Mouse (Mus musculus) lung, postnatal 0 days (tissue): ENCODE results near the gene Cdkl4. TPM values are rescaled to one million over a fixed set of nuclear protein-coding genes. Genes with fewer than 3 reads are reported as not detected.

Experiments
- ATAC-seq: fragments of 200-750 bp; cut with Nextera tagmentation; 2 replicates; pipeline ENCODE4 v1.8.0; 2017; ENCODE audit warnings: moderate library complexity
- DNase-seq: peaks from one replicate; pipeline ENCODE4 v3.0.0-alpha.2; 2016; ENCODE audit warnings: low spot score
- H3K27ac ChIP-seq: fragments of 300-500 bp; sonication (generic); 2 replicates; pipeline ENCODE4 v1.5.1; 2014; ENCODE audit warnings: antibody characterized with exemption, mild to moderate bottlenecking, low read length, mixed read lengths
- H3K27me3 ChIP-seq: fragments of 300-500 bp; sonication (generic); replicated peaks from 2 replicates; pipeline ENCODE4 v1.6.1; 2014; ENCODE audit warnings: low read length, mixed read lengths; ENCODE audit not compliant: insufficient read depth
- H3K36me3 ChIP-seq: fragments of 300-500 bp; sonication (generic); 2 replicates; pipeline ENCODE4 v1.6.1; 2014; ENCODE audit warnings: low read length, mixed read lengths; ENCODE audit not compliant: insufficient read depth
- H3K4me1 ChIP-seq: fragments of 300-500 bp; sonication (generic); 2 replicates; pipeline ENCODE4 v1.6.1; 2014; ENCODE audit warnings: antibody characterized with exemption, low read depth, low read length, mixed read lengths; ENCODE audit not compliant: insufficient read depth
- H3K4me2 ChIP-seq: fragments of 300-500 bp; sonication (generic); replicated peaks from 2 replicates; pipeline ENCODE4 v1.6.1; 2014; ENCODE audit warnings: low read depth, mild to moderate bottlenecking, low read length, moderate library complexity, mixed read lengths
- H3K4me3 ChIP-seq: fragments of 300-500 bp; sonication (generic); 2 replicates; pipeline ENCODE4 v1.5.1; 2014; ENCODE audit warnings: low read depth, low read length
- H3K9ac ChIP-seq: fragments of 300-500 bp; sonication (generic); replicated peaks from 2 replicates; pipeline ENCODE4 v1.6.1; 2014; ENCODE audit warnings: low read depth, mild to moderate bottlenecking
- H3K9me3 ChIP-seq: fragments of 300-500 bp; sonication (generic); 2 replicates; pipeline ENCODE4 v1.6.1; 2016; ENCODE audit warnings: low read length, mixed read lengths
- CTCF ChIP-seq: IDR thresholded peaks from 2 replicates; pipeline ENCODE4 v1.5.1; 2016; ENCODE audit warnings: antibody characterized with exemption, mild to moderate bottlenecking
- EP300 ChIP-seq: IDR thresholded peaks from 2 replicates; pipeline ENCODE4 v1.6.1; 2016; ENCODE audit warnings: antibody characterized with exemption, mild to moderate bottlenecking, control low read depth
- WGBS: fragments of 180-500 bp; shearing (Covaris S2); extraction: QIAGEN DNeasy Blood & Tissue Kit; methylation state at CpG from one replicate; pipeline ENCODE4 v1.1.7; 2014; 5-methylcytosine and 5-hydroxymethylcytosine counted together
- polyA plus RNA-seq: library from polyadenylated mRNA; unstranded; fragments of >200 nt; fragmentation: Nextera tagmentation; extraction: Ambion mirVana; gene quantifications from 2 replicates; pipeline ENCODE4 v1.2.1, GENCODE M21; 2015

The Cdkl4 gene
- polyA plus RNA-seq, 1 experiment from 2014 or later, result 3.4 TPM

GRCm38 (mm10) chr17:80480855-80481224 lies 96.8 kb downstream of the Cdkl4 start:
- Histone ChIP-seq H3K27me3 (no peaks in the 10 kb centered on the region), H3K4me1 (peaks cover 9% of the 10 kb centered on the region; the same call in 1 of the 2 replicates), H3K36me3 (no peaks in the 10 kb centered on the region), H3K27ac (peak overlapping the region; percentile 95; the same call in 1 of the 2 replicates), H3K4me3 (peak overlapping the region; percentile 94), H3K9me3 (no peaks in the 10 kb centered on the region), H3K9ac (no peak overlapping the region), H3K4me2 (peak overlapping the region; percentile 85)
- no peak for TF ChIP-seq CTCF
- no peak for TF ChIP-seq EP300
- ATAC-seq (no peak), DNase-seq (no peak)
- 29% methylated on average over 7 of the region's 7 CpGs for WGBS

- Histone ChIP-seq H3K4me3 (peak within 1 kb of the TSS; percentile 94), H3K9ac (peak within 1 kb of the TSS; percentile 83), H3K4me1 (peaks cover 9% of the 10 kb centered on the region; the same call in 1 of the 2 replicates), H3K9me3 (no peaks in the 10 kb centered on the region), H3K4me2 (peak within 1 kb of the TSS; percentile 85), H3K36me3 (no peaks in the 10 kb centered on the region), H3K27ac (peak within 1 kb of the TSS; percentile 95), H3K27me3 (no peaks in the 10 kb centered on the region)
- ATAC-seq (peak; percentile 83), DNase-seq (peak; percentile 95)
- WGBS, result 4% methylated on average over 55 of the region's 90 CpGs
- TF ChIP-seq EP300, result no peak
- 0 out of 2 replicates have a peak, but pooled peaks have one; percentile 8 for TF ChIP-seq CTCF
Observed at GRCm38 (mm10) chr17:80480031-80480854, 97.4 kb downstream of the Cdkl4 start, which contains the start of gene Sos1. Gene Sos1, minus strand, starts transcription at chr17:80480453.

- Histone ChIP-seq H3K36me3 (no peaks in the 10 kb centered on the region), H3K27me3 (no peaks in the 10 kb centered on the region), H3K4me2 (peak overlapping the region; percentile 85), H3K9ac (peak overlapping the region; percentile 83), H3K4me3 (peak overlapping the region; percentile 94), H3K9me3 (no peaks in the 10 kb centered on the region), H3K4me1 (peaks cover 9% of the 10 kb centered on the region; the same call in 1 of the 2 replicates), H3K27ac (peak overlapping the region; percentile 95)
- TF ChIP-seq EP300 (no peak), CTCF (no peak)
- peak; percentile 56 for ATAC-seq
- DNase-seq, result peak; percentile 56
- 1% methylated on average over 45 of the region's 71 CpGs for WGBS
Observed at GRCm38 (mm10) chr17:80479295-80480030, 98.2 kb downstream of the Cdkl4 start.

GRCm38 (mm10) chr17:80477679-80478078 lies 99.9 kb downstream of the Cdkl4 start:
- TF ChIP-seq CTCF, result no peak
- no peak for TF ChIP-seq EP300
- Histone ChIP-seq H3K9me3 (no peaks in the 10 kb centered on the region), H3K4me2 (no peak overlapping the region), H3K4me3 (no peak overlapping the region), H3K4me1 (peaks cover 4% of the 10 kb centered on the region; the same call in 1 of the 2 replicates), H3K27ac (no peak overlapping the region), H3K27me3 (no peaks in the 10 kb centered on the region), H3K9ac (no peak overlapping the region), H3K36me3 (no peaks in the 10 kb centered on the region)
- 88% methylated on average over 2 of the region's 2 CpGs for WGBS
- ATAC-seq (no peak), DNase-seq (no peak)

GRCm38 (mm10) chr17:80476496-80476895 lies 101.1 kb downstream of the Cdkl4 start:
- Histone ChIP-seq H3K4me3 (no peak overlapping the region), H3K27ac (no peak overlapping the region), H3K4me2 (no peak overlapping the region), H3K4me1 (peaks cover 4% of the 10 kb centered on the region; the same call in 1 of the 2 replicates), H3K9ac (no peak overlapping the region), H3K27me3 (no peaks in the 10 kb centered on the region), H3K36me3 (no peaks in the 10 kb centered on the region), H3K9me3 (no peaks in the 10 kb centered on the region)
- no peak for TF ChIP-seq EP300
- no peak for TF ChIP-seq CTCF
- ATAC-seq, result no peak
- no peak for DNase-seq
- 89% methylated on average over 4 of the region's 4 CpGs for WGBS

Other genes starting within 250 kb of the Cdkl4 start
- 1.4 and 1.6 TPM in 2 replicates for gene Gm10190, start 204.3 kb downstream of the Cdkl4 start, polyA plus RNA-seq
- 2.6 and 3.1 TPM in 2 replicates for gene Sos1, start 97.4 kb downstream of the Cdkl4 start, polyA plus RNA-seq
- gene Map4k3, start 150.7 kb upstream of the Cdkl4 start, polyA plus RNA-seq, result 37.5 and 44.2 TPM in 2 replicates